Mouse (Mus musculus): Measurements from ENCODE around the gene Dnaja3. TPM values are rescaled to one million over a fixed set of nuclear protein-coding genes. Genes with fewer than 3 reads are reported as not detected.

Dnaja3 gene
- polyA plus RNA-seq, 1 experiment, result 69.5 TPM

DNA sequence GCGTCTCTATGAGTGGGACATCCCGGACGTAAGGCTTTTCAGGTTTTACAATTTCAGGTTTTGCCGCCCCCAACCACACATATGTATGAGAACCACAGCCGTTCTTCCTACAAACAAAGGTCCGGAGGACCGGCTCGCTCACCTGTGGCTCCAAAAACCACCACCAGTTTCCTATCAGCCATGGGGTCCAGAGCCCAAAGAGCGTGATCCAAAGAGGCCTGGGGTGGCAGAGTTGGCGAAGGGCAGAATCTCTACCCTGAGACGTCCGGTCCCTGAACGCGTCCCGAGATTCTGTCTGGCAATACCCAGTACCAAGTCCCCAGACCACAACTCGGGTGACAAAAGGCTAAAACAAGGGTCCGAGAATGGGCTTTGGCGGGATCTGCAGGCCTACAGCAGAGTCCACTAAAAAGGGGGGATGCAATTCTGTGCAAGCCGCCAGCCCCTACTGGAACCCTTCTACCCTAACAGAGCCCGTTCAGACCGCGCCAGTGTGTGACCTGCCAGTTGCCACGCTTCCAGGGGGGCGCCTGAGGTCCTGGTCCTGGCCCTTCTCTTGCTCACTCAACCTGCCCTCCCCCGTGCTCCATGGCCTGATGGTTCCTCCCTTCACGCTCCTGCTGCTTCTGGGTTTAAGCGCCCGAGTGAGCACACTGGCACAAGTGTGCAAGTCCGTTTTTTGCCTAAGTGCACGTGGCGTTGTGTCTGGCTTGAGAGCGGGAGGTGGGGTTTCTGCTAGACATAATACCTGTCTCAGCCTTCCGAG, 79.1 kb downstream of the Dnaja3 start, which contains the start of gene Nmral1:
Nmral1 (minus strand) TSS at position 604 of the 766 bp plus-strand sequence.
- H3K79me2 ChIP-seq (ENCODE audit: control insufficient read depth, insufficient read depth), result no peaks in the 10 kb centered on the region
- H3K27me3 ChIP-seq (ENCODE audit: control insufficient read depth, insufficient read depth, insufficient read length), result no peaks in the 10 kb centered on the region
- peak within 1 kb of the TSS; percentile 82 for H3K4me2 ChIP-seq (ENCODE audit: low read depth)
- no peaks in the 10 kb centered on the region for H3K36me3 ChIP-seq (ENCODE audit: control insufficient read depth, insufficient read depth)
- peak within 1 kb of the TSS; percentile 15 for H3ac ChIP-seq (ENCODE audit: control insufficient read depth, insufficient read length)
- TF ChIP-seq CEBPB (IDR thresholded peaks at IDR 0.05; ENCODE audit: insufficient read depth, poor library complexity, severe bottlenecking) (no peak), MYOD1 (IDR thresholded peaks at IDR 0.05; ENCODE audit: control insufficient read depth in 1 of 3, insufficient read length in 2 of 3, low read depth in 2 of 3) (peak in 1 of 3 experiments; percentile 22), SRF (IDR thresholded peaks at IDR 0.05; ENCODE audit: control insufficient read depth, insufficient read length, low read depth) (peak; percentile 21), POLR2AphosphoS2 (IDR thresholded peaks at IDR 0.05; ENCODE audit: insufficient read length, low read depth) (peak; percentile 50), TCF3 (IDR thresholded peaks at IDR 0.05; ENCODE audit: insufficient read length, low read depth) (no peak), E2F4 (IDR thresholded peaks at IDR 0.05; ENCODE audit: insufficient read depth) (no peak), TCF12 (IDR thresholded peaks at IDR 0.05; ENCODE audit: insufficient read depth, poor library complexity, severe bottlenecking) (no peak), REST (IDR thresholded peaks at IDR 0.05; ENCODE audit: insufficient read depth, insufficient read length) (no peak), USF1 (IDR thresholded peaks at IDR 0.05; ENCODE audit: low read depth) (no peak), POLR2A (IDR thresholded peaks at IDR 0.05; ENCODE audit: insufficient read length, low read depth) (peak; percentile 68), MAX (IDR thresholded peaks at IDR 0.05; ENCODE audit: low read depth) (peak; percentile 66), MYOG (IDR thresholded peaks at IDR 0.05; ENCODE audit: control insufficient read depth in 1 of 3, insufficient read depth in 1 of 3, insufficient read length in 2 of 3, low read depth in 2 of 3) (peak in 1 of 3 experiments; percentile 9)
- H3K4me3 ChIP-seq, result peak within 1 kb of the TSS; percentile 65

DNA sequence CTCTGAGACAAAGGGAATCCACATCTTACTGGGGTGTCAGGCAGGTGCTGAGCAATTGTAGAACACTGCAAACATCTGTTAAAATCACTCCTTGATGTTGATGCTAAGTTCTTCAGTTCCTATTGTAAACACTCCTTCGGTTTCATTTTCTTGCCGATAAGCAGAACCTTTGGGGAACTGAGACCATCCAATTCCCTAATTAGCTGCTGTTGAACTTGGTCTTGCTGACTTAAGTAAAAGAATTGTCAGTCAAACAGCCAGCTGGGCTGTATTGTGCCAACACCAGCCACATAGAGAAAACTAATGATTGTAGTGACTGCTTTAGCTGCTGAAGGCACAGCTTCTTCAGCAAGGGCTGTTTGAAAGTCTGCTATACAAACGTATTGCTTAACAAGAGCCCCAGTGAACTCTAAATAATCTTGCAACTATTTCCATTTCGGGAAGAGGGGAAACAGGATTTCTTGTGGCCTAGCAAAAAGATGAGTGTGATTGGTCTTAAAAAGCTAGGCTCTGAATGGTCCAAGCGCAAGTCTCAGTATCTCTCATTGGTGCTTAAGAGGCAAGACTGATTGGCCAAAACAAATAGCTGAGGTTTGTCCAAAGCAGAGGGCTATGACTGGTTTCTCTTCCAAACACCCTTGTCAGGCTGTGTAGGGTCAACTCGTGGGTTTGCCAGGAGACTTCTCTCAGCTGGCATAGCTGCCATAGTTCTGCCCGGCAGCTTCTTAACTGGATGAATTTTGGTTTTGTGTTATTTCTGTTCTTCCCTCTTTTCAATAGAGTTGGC, 82.5 kb downstream of the Dnaja3 start:
- no peaks in the 10 kb centered on the region for H3K27me3 ChIP-seq (ENCODE audit: control insufficient read depth, insufficient read depth, insufficient read length)
- no peak overlapping the region for H3ac ChIP-seq (ENCODE audit: control insufficient read depth, insufficient read length)
- no peak overlapping the region for H3K4me3 ChIP-seq
- H3K36me3 ChIP-seq (ENCODE audit: control insufficient read depth, insufficient read depth), result no peaks in the 10 kb centered on the region
- H3K4me2 ChIP-seq (ENCODE audit: low read depth), result peak overlapping the region; percentile 75
- peaks cover 8% of the 10 kb centered on the region for H3K79me2 ChIP-seq (ENCODE audit: control insufficient read depth, insufficient read depth)
- no peak for TF ChIP-seq MYOD1 (IDR thresholded peaks at IDR 0.05; ENCODE audit: control insufficient read depth in 1 of 3, insufficient read length in 2 of 3, low read depth in 2 of 3)
- TF ChIP-seq SRF (IDR thresholded peaks at IDR 0.05; ENCODE audit: control insufficient read depth, insufficient read length, low read depth), result no peak
- no peak for TF ChIP-seq POLR2A (IDR thresholded peaks at IDR 0.05; ENCODE audit: insufficient read length, low read depth)
- no peak for TF ChIP-seq POLR2AphosphoS2 (IDR thresholded peaks at IDR 0.05; ENCODE audit: insufficient read length, low read depth)
- TF ChIP-seq MAX (IDR thresholded peaks at IDR 0.05; ENCODE audit: low read depth), result no peak
- TF ChIP-seq REST (IDR thresholded peaks at IDR 0.05; ENCODE audit: insufficient read depth, insufficient read length), result no peak
- no peak for TF ChIP-seq E2F4 (IDR thresholded peaks at IDR 0.05; ENCODE audit: insufficient read depth)
- TF ChIP-seq TCF12 (IDR thresholded peaks at IDR 0.05; ENCODE audit: insufficient read depth, poor library complexity, severe bottlenecking), result no peak
- no peak for TF ChIP-seq TCF3 (IDR thresholded peaks at IDR 0.05; ENCODE audit: insufficient read length, low read depth)
- TF ChIP-seq CEBPB (IDR thresholded peaks at IDR 0.05; ENCODE audit: insufficient read depth, poor library complexity, severe bottlenecking), result no peak
- no peak for TF ChIP-seq MYOG (IDR thresholded peaks at IDR 0.05; ENCODE audit: control insufficient read depth in 1 of 3, insufficient read depth in 1 of 3, insufficient read length in 2 of 3, low read depth in 2 of 3)
- no peak for TF ChIP-seq USF1 (IDR thresholded peaks at IDR 0.05; ENCODE audit: low read depth)

DNA sequence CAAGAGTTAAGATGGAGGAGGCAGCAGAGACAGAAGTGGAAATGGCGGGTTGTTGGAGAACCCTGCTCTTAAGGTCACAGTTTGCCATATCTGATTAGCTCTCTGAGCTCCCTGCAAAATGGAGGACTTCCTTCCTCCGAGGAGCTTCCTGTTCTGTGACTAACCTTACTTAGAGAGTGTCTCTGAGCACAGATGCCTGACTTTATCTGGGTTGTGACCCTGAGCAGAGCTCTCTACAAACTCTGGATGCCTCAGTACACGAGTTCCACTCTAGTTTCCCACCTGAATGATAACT, 83.1 kb downstream of the Dnaja3 start:
- TF ChIP-seq TCF3 (IDR thresholded peaks at IDR 0.05; ENCODE audit: insufficient read length, low read depth) (no peak), MYOG (IDR thresholded peaks at IDR 0.05; ENCODE audit: control insufficient read depth in 1 of 3, insufficient read depth in 1 of 3, insufficient read length in 2 of 3, low read depth in 2 of 3) (no peak), E2F4 (IDR thresholded peaks at IDR 0.05; ENCODE audit: insufficient read depth) (no peak)
- H3K36me3 ChIP-seq (ENCODE audit: control insufficient read depth, insufficient read depth), result no peaks in the 10 kb centered on the region
- no peak overlapping the region for H3K4me3 ChIP-seq
- no peak overlapping the region for H3ac ChIP-seq (ENCODE audit: control insufficient read depth, insufficient read length)
- no peaks in the 10 kb centered on the region for H3K27me3 ChIP-seq (ENCODE audit: control insufficient read depth, insufficient read depth, insufficient read length)
- H3K79me2 ChIP-seq (ENCODE audit: control insufficient read depth, insufficient read depth), result peaks cover 12% of the 10 kb centered on the region
- H3K4me2 ChIP-seq (ENCODE audit: low read depth), result peak overlapping the region; percentile 75

DNA sequence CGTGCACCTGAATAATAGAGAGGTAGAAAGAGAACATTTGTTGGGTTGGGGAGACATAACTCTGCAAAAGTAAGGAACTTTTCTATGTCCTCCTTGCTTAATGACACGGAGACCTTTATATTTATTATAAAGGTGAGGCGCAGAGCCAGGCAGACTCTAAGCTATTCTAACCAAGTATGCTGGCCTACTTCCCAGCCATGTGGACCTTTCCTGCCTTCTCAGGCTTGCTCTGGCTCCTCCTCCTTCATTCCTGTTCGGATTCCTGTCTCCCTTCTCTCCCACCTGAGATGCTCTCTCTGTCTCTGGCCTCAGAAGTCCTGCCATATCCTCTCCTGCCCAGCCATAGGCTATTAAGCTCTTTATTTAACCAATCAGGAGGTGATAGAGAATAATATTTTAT, 85.5 kb downstream of the Dnaja3 start:
- Histone ChIP-seq H3K4me2 (ENCODE audit: low read depth) (no peak overlapping the region), H3K27me3 (ENCODE audit: control insufficient read depth, insufficient read depth, insufficient read length) (no peaks in the 10 kb centered on the region), H3K79me2 (ENCODE audit: control insufficient read depth, insufficient read depth) (peaks cover 35% of the 10 kb centered on the region), H3K36me3 (ENCODE audit: control insufficient read depth, insufficient read depth) (no peaks in the 10 kb centered on the region), H3K4me3 (peak overlapping the region; percentile 74), H3ac (ENCODE audit: control insufficient read depth, insufficient read length) (no peak overlapping the region)
- TF ChIP-seq E2F4 (IDR thresholded peaks at IDR 0.05; ENCODE audit: insufficient read depth), result no peak
- TF ChIP-seq REST (IDR thresholded peaks at IDR 0.05; ENCODE audit: insufficient read depth, insufficient read length), result no peak
- no peak for TF ChIP-seq USF1 (IDR thresholded peaks at IDR 0.05; ENCODE audit: low read depth)
- TF ChIP-seq TCF3 (IDR thresholded peaks at IDR 0.05; ENCODE audit: insufficient read length, low read depth), result no peak
- no peak for TF ChIP-seq POLR2A (IDR thresholded peaks at IDR 0.05; ENCODE audit: insufficient read length, low read depth)
- no peak for TF ChIP-seq SRF (IDR thresholded peaks at IDR 0.05; ENCODE audit: control insufficient read depth, insufficient read length, low read depth)
- no peak for TF ChIP-seq MAX (IDR thresholded peaks at IDR 0.05; ENCODE audit: low read depth)
- no peak for TF ChIP-seq TCF12 (IDR thresholded peaks at IDR 0.05; ENCODE audit: insufficient read depth, poor library complexity, severe bottlenecking)
- TF ChIP-seq MYOG (IDR thresholded peaks at IDR 0.05; ENCODE audit: control insufficient read depth in 1 of 3, insufficient read depth in 1 of 3, insufficient read length in 2 of 3, low read depth in 2 of 3), result no peak
- no peak for TF ChIP-seq CEBPB (IDR thresholded peaks at IDR 0.05; ENCODE audit: insufficient read depth, poor library complexity, severe bottlenecking)
- TF ChIP-seq MYOD1 (IDR thresholded peaks at IDR 0.05; ENCODE audit: control insufficient read depth in 1 of 3, insufficient read length in 2 of 3, low read depth in 2 of 3), result no peak
- no peak for TF ChIP-seq POLR2AphosphoS2 (IDR thresholded peaks at IDR 0.05; ENCODE audit: insufficient read length, low read depth)
